Mouse (Mus musculus) forebrain, embryonic 16.5 days (tissue): ENCODE measurements at regions not wholly inside any gene's neighbourhood (a gene's known extent, or its start where the extent isn't known, plus 50 kb on each side); places are given as distances from the start of the nearest gene placed in this dataset.

Experiments used
- ATAC-seq: fragments of 200-750 bp; cut with Nextera tagmentation; 2 replicates; pipeline ENCODE4 v1.8.0; 2017; ENCODE audit warnings: mild to moderate bottlenecking, moderate library complexity
- H3K27ac ChIP-seq: fragments of 300-500 bp; sonication (generic); 2 replicates; pipeline ENCODE4 v1.5.1; 2014; ENCODE audit warnings: low read length, control low read depth
- H3K27me3 ChIP-seq: fragments of 300-500 bp; sonication (generic); replicated peaks from 2 replicates; pipeline ENCODE4 v1.6.1; 2014; ENCODE audit warnings: low read length; ENCODE audit not compliant: control insufficient read depth, insufficient read depth
- H3K36me3 ChIP-seq: fragments of 300-500 bp; sonication (generic); 2 replicates; pipeline ENCODE4 v1.6.1; 2014; ENCODE audit not compliant: control insufficient read depth, insufficient read depth
- H3K4me1 ChIP-seq: fragments of 300-500 bp; sonication (generic); replicated peaks from 2 replicates; pipeline ENCODE4 v1.6.1; 2014; ENCODE audit warnings: low read length; ENCODE audit not compliant: control insufficient read depth, insufficient read depth
- H3K4me2 ChIP-seq: fragments of 300-500 bp; sonication (generic); 2 replicates; pipeline ENCODE4 v1.6.1; 2014; ENCODE audit warnings: mild to moderate bottlenecking, low read length, control low read depth
- H3K4me3 ChIP-seq: fragments of 300-500 bp; sonication (generic); replicated peaks from 2 replicates; pipeline ENCODE4 v1.5.1; 2014; ENCODE audit warnings: mild to moderate bottlenecking, low read length, control low read depth
- H3K9ac ChIP-seq: fragments of 300-500 bp; sonication (generic); replicated peaks from 2 replicates; pipeline ENCODE4 v1.6.1; 2014; ENCODE audit warnings: low read depth, low read length, control low read depth
- H3K9me3 ChIP-seq: fragments of 300-500 bp; sonication (generic); 2 replicates; pipeline ENCODE4 v1.6.1; 2016; ENCODE audit warnings: low read length; ENCODE audit not compliant: control insufficient read depth
- WGBS: fragments of 180-500 bp; shearing (Covaris S2); extraction: QIAGEN DNeasy Blood & Tissue Kit; methylation state at CpG from one replicate; pipeline ENCODE4 v1.1.7; 2014; 5-methylcytosine and 5-hydroxymethylcytosine counted together

GRCm38 (mm10) chr9:6645321-6645720 lies 375.7 kb upstream of the Ddi1 start:
- Histone ChIP-seq H3K36me3 (no peaks in the 10 kb centered on the region), H3K4me2 (no peak overlapping the region), H3K27ac (no peak overlapping the region), H3K4me1 (no peaks in the 10 kb centered on the region), H3K27me3 (no peaks in the 10 kb centered on the region), H3K9ac (no peak overlapping the region), H3K9me3 (no peaks in the 10 kb centered on the region), H3K4me3 (no peak overlapping the region)
- WGBS = 66% methylated on average over 2 of the region's 2 CpGs
- no peak for ATAC-seq

- H3K36me3 ChIP-seq = no peaks in the 10 kb centered on the region
- 87% methylated on average over 2 of the region's 2 CpGs for WGBS
- H3K4me3 ChIP-seq = no peak overlapping the region
- no peaks in the 10 kb centered on the region for H3K4me1 ChIP-seq
- no peak overlapping the region for H3K27ac ChIP-seq
- no peak for ATAC-seq
- no peaks in the 10 kb centered on the region for H3K9me3 ChIP-seq
- H3K4me2 ChIP-seq = no peak overlapping the region
- no peak overlapping the region for H3K9ac ChIP-seq
- H3K27me3 ChIP-seq = no peaks in the 10 kb centered on the region
Observed at GRCm38 (mm10) chr9:6617155-6617554, 347.5 kb upstream of the Ddi1 start.

GRCm38 (mm10) chr9:6609284-6609627 lies 339.6 kb upstream of the Ddi1 start:
- Histone ChIP-seq H3K4me3 (no peak overlapping the region), H3K4me1 (no peaks in the 10 kb centered on the region), H3K4me2 (no peak overlapping the region), H3K36me3 (no peaks in the 10 kb centered on the region), H3K9me3 (no peaks in the 10 kb centered on the region), H3K27me3 (no peaks in the 10 kb centered on the region), H3K9ac (no peak overlapping the region), H3K27ac (no peak overlapping the region)
- no peak for ATAC-seq
- WGBS = 86% methylated on average over 1 of the region's 1 CpGs

GRCm38 (mm10) chr9:6608428-6609283 lies 339.0 kb upstream of the Ddi1 start:
- Histone ChIP-seq H3K36me3 (no peaks in the 10 kb centered on the region), H3K27ac (no peak overlapping the region), H3K27me3 (no peaks in the 10 kb centered on the region), H3K9me3 (no peaks in the 10 kb centered on the region), H3K9ac (no peak overlapping the region), H3K4me2 (no peak overlapping the region), H3K4me1 (no peaks in the 10 kb centered on the region), H3K4me3 (no peak overlapping the region)
- WGBS = 30% methylated on average over 5 of the region's 5 CpGs
- no peak for ATAC-seq
